Mouse (Mus musculus) heart, postnatal 0 days (tissue): ENCODE results near the gene Elf4. TPM values are rescaled to one million over a fixed set of nuclear protein-coding genes. Genes with fewer than 3 reads are reported as not detected.
A peak's percentile ranks its signal among the peaks of the same experiment; 100 is the strongest.

Source experiments
- ATAC-seq: fragments of 200-750 bp; cut with Nextera tagmentation; 2 replicates; pipeline ENCODE4 v1.8.0; 2017; ENCODE audit warnings: low read depth, moderate number of reproducible peaks, moderate library complexity; ENCODE audit not compliant: insufficient read depth
- DNase-seq: peaks from one replicate; pipeline ENCODE4 v3.0.0-alpha.2; 2016; ENCODE audit warnings: low spot score
- H3K27ac ChIP-seq: fragments of 300-500 bp; sonication (generic); 2 replicates; pipeline ENCODE4 v1.5.1; 2014; ENCODE audit warnings: low read depth, mild to moderate bottlenecking
- H3K27me3 ChIP-seq: fragments of 300-500 bp; sonication (generic); 2 replicates; pipeline ENCODE4 v1.6.1; 2014; ENCODE audit warnings: low read length, mixed read lengths; ENCODE audit not compliant: control insufficient read depth, insufficient read depth
- H3K36me3 ChIP-seq: fragments of 300-500 bp; sonication (generic); replicated peaks from 2 replicates; pipeline ENCODE4 v1.6.1; 2014; ENCODE audit warnings: low read length, mixed read lengths; ENCODE audit not compliant: control insufficient read depth, insufficient read depth
- H3K4me1 ChIP-seq: fragments of 300-500 bp; sonication (generic); 2 replicates; pipeline ENCODE4 v1.6.1; 2014; ENCODE audit warnings: antibody characterized with exemption; ENCODE audit not compliant: control insufficient read depth, insufficient read depth
- H3K4me2 ChIP-seq: fragments of 300-500 bp; sonication (generic); 2 replicates; pipeline ENCODE4 v1.6.1; 2014; ENCODE audit warnings: low read depth, mild to moderate bottlenecking, low read length, moderate library complexity
- H3K4me3 ChIP-seq: fragments of 300-500 bp; sonication (generic); 2 replicates; pipeline ENCODE4 v1.5.1; 2014; ENCODE audit warnings: low read depth, low read length
- H3K9ac ChIP-seq: fragments of 300-500 bp; sonication (generic); replicated peaks from 2 replicates; pipeline ENCODE4 v1.6.1; 2014; ENCODE audit warnings: low read depth, low read length, mixed read lengths
- H3K9me3 ChIP-seq: fragments of 300-500 bp; sonication (generic); replicated peaks from 2 replicates; pipeline ENCODE4 v1.6.1; 2016; ENCODE audit warnings: low read length; ENCODE audit not compliant: control insufficient read depth
- CTCF ChIP-seq: IDR thresholded peaks from 2 replicates; pipeline ENCODE4 v1.5.1; 2016; ENCODE audit warnings: antibody characterized with exemption, control low read depth, low read depth
- EP300 ChIP-seq: IDR thresholded peaks from 2 replicates; pipeline ENCODE4 v1.6.1; 2016; ENCODE audit warnings: antibody characterized with exemption, low read depth
- WGBS: fragments of 180-500 bp; shearing (Covaris S2); extraction: QIAGEN DNeasy Blood & Tissue Kit; methylation state at CpG from one replicate; pipeline ENCODE4 v1.1.7; 2014; 5-methylcytosine and 5-hydroxymethylcytosine counted together
- polyA plus RNA-seq: library from polyadenylated mRNA; unstranded; fragments of >200 nt; fragmentation: Nextera tagmentation; extraction: Ambion mirVana; gene quantifications from 2 replicates; pipeline ENCODE4 v1.2.1, GENCODE M21; 2015
- total RNA-seq: library from RNA; depleted of rRNA; stranded (reverse); fragments of >200 nt; gene quantifications from 2 replicates; pipeline ENCODE4 v1.2.3, GENCODE M21; 2014; ENCODE audit warnings: low replicate concordance

The Elf4 gene
- total and polyA plus RNA-seq, 2 experiments from 2014 or later, result 4.6 to 12.3 TPM

GRCm38 (mm10) chrX:48429100-48429499 is 33.8 kb downstream of the Elf4 start:
- H3K4me2 ChIP-seq, result no peak overlapping the region
- no peak for ATAC-seq
- H3K4me3 ChIP-seq, result no peak overlapping the region
- no peak overlapping the region for H3K9ac ChIP-seq
- H3K4me1 ChIP-seq, result 0 out of 2 replicates have a peak, but pooled peaks cover 11% of the 10 kb centered on the region
- no peak for TF ChIP-seq EP300
- no peak for TF ChIP-seq CTCF
- no peaks in the 10 kb centered on the region for H3K27me3 ChIP-seq
- DNase-seq, result no peak
- peak overlapping the region; percentile 56; the same call in 1 of the 2 replicates for H3K27ac ChIP-seq
- no peaks in the 10 kb centered on the region for H3K36me3 ChIP-seq
- H3K9me3 ChIP-seq, result no peaks in the 10 kb centered on the region

GRCm38 (mm10) chrX:48428642-48429041 is 34.3 kb downstream of the Elf4 start:
- 69% methylated on average over 8 of the region's 8 CpGs for WGBS
- Histone ChIP-seq H3K36me3 (no peaks in the 10 kb centered on the region), H3K9me3 (no peaks in the 10 kb centered on the region), H3K4me2 (no peak overlapping the region), H3K4me3 (no peak overlapping the region), H3K27me3 (no peaks in the 10 kb centered on the region), H3K4me1 (0 out of 2 replicates have a peak, but pooled peaks cover 14% of the 10 kb centered on the region), H3K27ac (peak overlapping the region; percentile 56; the same call in 1 of the 2 replicates), H3K9ac (no peak overlapping the region)
- no peak for TF ChIP-seq EP300
- TF ChIP-seq CTCF, result no peak
- DNase-seq (no peak), ATAC-seq (no peak)

DNA sequence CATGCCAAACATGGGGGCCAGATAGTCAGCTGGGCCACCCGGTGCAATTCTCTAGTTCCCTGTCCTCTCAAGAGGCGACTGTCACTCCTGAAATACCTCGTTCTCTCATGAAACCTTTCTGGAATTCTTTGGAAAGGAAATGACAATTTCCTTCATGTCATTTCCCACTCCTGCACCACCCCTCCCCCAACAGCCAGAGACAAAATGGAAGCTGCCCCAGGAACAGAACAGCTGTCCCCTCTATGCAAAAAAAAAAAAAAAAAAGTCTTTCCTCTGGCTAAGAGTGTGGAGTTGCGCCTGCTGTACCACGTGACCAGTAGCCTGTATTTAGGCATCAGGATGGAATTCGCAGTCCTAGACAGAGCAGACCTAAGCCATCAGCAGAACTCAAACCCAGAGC is 34.7 kb downstream of the Elf4 start:
- Histone ChIP-seq H3K27ac (peak overlapping the region; percentile 71), H3K4me3 (no peak overlapping the region), H3K36me3 (no peaks in the 10 kb centered on the region), H3K9me3 (no peaks in the 10 kb centered on the region), H3K4me2 (no peak overlapping the region), H3K9ac (no peak overlapping the region), H3K27me3 (no peaks in the 10 kb centered on the region), H3K4me1 (0 out of 2 replicates have a peak, but pooled peaks cover 14% of the 10 kb centered on the region)
- peak; percentile 40 for ATAC-seq
- WGBS, result 44% methylated on average over 6 of the region's 6 CpGs
- no peak for TF ChIP-seq CTCF
- peak; percentile 49; the same call in 1 of the 2 replicates for TF ChIP-seq EP300
- DNase-seq, result no peak

- TF ChIP-seq CTCF, result no peak
- no peak for TF ChIP-seq EP300
- 44% methylated on average over 7 of the region's 7 CpGs for WGBS
- no peak overlapping the region for H3K4me3 ChIP-seq
- H3K4me2 ChIP-seq, result peak overlapping the region; percentile 46; the same call in 1 of the 2 replicates
- H3K27me3 ChIP-seq, result no peaks in the 10 kb centered on the region
- H3K27ac ChIP-seq, result peak overlapping the region; percentile 67; the same call in 1 of the 2 replicates
- DNase-seq (no peak), ATAC-seq (no peak)
- H3K4me1 ChIP-seq, result 0 out of 2 replicates have a peak, but pooled peaks cover 14% of the 10 kb centered on the region
- H3K9me3 ChIP-seq, result no peaks in the 10 kb centered on the region
- no peaks in the 10 kb centered on the region for H3K36me3 ChIP-seq
- H3K9ac ChIP-seq, result no peak overlapping the region
Observed at GRCm38 (mm10) chrX:48425280-48425679, 37.7 kb downstream of the Elf4 start.

DNA sequence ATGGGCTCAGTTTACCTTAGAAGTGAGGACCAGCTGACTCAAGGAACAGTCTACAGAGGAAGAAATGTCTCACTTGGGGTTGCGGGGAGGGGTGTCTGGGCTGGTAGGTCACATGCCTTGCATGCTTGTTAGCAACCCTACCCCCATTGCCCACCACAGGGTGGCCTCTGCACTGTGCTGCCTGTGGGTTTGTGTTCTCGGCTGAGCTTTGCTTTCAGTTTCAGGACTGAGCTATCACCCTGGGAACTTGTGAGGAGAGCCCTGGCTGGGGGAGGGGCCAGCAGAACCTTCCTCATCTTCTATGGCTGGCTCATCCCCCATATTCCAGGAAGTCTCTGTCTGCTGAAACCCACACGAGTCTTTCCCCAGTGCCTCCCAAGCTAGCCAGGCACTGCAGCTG is 38.3 kb downstream of the Elf4 start:
- H3K36me3 ChIP-seq, result no peaks in the 10 kb centered on the region
- H3K27me3 ChIP-seq, result no peaks in the 10 kb centered on the region
- 0 out of 2 replicates have a peak, but pooled peaks cover 14% of the 10 kb centered on the region for H3K4me1 ChIP-seq
- DNase-seq, result no peak
- no peak overlapping the region for H3K9ac ChIP-seq
- no peak for TF ChIP-seq EP300
- ATAC-seq, result no peak
- H3K9me3 ChIP-seq, result no peaks in the 10 kb centered on the region
- H3K4me2 ChIP-seq, result peak overlapping the region; percentile 46
- 0 out of 2 replicates have a peak overlapping the region, but pooled peaks have one; percentile 2 for H3K4me3 ChIP-seq
- peak overlapping the region; percentile 67; the same call in 1 of the 2 replicates for H3K27ac ChIP-seq
- WGBS, result 42% methylated on average over 3 of the region's 3 CpGs

DNA sequence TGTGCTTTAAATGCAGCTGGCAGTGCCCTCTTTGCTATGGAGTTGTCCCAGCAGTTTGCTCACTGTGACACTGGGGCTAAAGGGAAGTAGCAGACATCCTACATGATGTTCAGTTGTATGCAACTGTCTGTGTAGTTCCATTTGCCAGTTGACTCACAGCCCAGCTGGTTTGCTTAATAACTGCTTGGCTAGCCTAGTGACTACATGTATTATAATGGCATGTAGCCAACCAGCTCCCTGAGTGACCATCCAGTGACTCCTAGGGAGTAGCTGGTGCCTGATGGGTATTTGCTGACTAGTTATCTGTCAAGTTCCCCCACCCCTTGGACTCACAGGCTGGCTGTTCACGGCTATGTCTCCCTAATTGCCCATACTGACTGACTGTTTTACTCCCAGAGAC is 39.3 kb downstream of the Elf4 start:
- Histone ChIP-seq H3K4me2 (no peak overlapping the region), H3K36me3 (peaks cover 5% of the 10 kb centered on the region; the same call in 1 of the 2 replicates), H3K27me3 (no peaks in the 10 kb centered on the region), H3K9ac (no peak overlapping the region), H3K27ac (no peak overlapping the region), H3K4me1 (0 out of 2 replicates have a peak, but pooled peaks cover 14% of the 10 kb centered on the region), H3K9me3 (no peaks in the 10 kb centered on the region), H3K4me3 (no peak overlapping the region)
- ATAC-seq (no peak), DNase-seq (no peak)
- TF ChIP-seq CTCF (no peak), EP300 (no peak)
- WGBS, result 38% methylated on average over 1 of the region's 1 CpGs
